Mouse (Mus musculus) urinary bladder, postnatal 10 days (tissue): ENCODE data around the gene P2ry12.

Experiments
- DNase-seq: peaks from one replicate; pipeline ENCODE4 v3.0.0; 2022; ENCODE audit warnings: low spot score

The P2ry12 gene

DNA sequence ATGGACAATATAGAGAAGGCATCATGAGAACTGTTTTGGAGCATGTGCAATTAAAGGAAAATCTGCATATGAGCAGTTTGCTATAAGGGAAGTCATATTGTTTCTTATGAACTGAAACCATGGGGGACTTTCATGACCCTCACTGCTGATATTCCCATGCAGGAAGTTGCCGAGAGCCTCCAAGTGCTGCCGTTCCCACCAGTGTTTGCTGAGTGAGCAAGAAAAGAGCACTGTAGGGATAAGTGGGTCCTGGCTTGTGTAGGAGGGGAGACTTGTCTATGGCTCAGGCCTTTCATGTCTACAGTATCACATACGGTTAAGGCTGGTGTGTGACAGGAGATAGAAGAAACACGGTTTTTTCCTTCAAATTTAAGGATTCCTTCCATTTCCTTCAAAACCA lies 77.0 kb downstream of the P2ry12 start:
- DNase-seq = no peak

DNA sequence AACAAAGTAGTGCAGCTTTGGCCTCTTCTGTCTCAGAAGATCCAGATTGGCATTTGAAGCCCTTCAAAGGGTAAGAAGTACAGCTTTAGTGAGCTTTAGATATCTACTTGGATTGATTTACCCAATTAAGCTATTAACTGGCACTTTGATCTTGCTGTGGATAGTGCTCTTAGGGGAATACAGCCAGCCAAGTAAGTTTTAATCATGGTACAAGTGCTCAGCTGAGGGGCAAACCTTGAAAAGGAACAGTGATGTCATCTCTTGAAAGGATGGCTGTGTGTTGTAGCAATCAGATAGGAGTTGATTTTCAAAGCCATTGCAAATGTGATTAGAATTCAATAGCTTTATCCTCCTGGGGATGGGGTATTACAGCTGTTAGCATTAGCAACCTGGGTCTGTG lies 80.5 kb downstream of the P2ry12 start:
- no peak for DNase-seq

DNA sequence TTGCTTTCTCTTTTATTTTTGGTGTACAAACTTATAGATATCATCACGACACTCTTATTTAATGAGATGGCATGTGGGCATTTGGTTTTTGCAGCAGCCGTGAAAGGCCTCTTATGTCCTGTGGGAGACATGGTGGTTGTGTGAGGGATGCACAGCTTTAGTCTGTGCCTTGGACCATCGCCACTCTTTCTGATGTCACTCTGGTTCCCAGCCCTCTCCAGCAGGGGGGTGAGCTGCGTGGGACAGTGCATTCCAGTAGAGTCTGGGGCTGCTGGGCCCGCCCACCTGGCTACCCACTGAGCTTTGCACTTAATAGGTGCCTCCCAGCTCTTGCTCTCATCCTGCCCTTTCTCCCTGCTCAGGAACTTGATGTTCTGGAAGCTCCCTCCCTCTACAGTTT lies 81.5 kb downstream of the P2ry12 start:
- DNase-seq = no peak

DNA sequence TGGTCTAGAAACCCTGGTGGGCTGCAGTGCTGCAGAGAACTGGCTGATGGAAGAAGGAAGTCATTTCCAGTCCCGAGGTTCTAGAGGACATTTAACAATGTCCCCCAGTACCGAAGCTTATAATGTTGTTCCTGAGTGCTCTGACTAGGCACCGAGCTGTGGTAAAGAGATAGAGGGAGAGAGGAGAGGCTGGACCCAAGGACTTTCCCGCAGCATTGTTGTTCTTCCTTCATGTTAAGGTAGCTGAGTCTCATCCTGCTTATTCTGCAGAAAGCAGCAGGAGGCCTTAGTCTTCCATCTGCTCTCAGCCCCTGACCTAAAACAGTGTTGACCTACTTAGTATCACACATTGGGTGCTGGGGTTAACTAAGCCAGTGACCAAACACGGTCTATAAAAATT lies 85.8 kb downstream of the P2ry12 start:
- no peak for DNase-seq

DNA sequence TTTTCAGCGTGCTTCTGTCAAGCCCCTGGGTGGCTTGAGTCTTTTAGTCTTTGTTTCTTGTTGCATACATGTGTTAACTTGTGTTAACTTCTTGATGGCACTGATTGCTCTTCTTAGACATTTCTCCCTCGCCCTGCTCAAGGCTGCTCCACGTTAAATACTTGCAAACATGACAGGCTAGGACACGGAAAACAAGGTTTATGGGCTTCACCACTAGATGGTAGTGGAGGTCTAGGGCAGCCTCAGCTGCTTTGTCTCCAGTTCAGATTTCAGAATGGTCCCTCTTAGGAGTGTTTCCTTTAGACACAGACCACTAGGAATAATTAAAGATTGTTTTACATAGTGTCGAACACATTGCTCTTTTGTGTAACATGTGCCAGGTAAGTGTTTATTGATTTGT lies 87.4 kb downstream of the P2ry12 start:
- no peak for DNase-seq

DNA sequence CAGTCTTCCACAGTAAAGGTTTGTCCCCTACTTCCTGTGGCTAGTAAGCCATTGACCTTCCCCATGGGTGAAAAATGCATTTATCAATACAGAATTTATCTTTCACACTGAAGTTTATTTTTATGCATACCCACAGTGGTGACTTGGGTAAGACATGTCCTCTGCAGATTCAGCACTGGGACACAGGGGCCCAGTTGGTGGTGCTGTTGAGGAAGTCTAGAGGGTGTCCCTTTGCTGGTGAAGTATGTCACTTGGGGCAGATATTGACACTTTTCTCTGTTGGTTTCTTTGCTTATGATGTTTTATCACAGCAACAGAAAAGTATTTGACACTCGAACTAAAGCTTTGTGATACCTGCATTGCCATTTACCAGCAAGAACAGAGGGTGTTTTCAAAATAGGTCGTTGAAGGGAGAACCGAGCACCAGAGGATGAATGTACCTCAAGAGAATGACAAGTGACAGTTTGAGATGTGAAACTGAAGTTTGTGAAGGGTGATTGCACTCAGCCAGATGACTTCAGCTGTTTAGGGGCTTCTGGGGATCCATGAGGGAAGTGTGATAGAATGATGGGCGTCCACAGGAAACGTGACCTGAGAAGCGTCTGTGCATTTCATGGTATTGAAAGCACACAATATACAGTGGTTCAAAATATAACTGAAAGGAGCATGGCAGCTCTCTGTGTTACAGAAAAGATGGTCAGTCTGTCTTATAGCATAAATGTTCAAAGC lies 88.1 kb downstream of the P2ry12 start:
- no peak for DNase-seq

DNA sequence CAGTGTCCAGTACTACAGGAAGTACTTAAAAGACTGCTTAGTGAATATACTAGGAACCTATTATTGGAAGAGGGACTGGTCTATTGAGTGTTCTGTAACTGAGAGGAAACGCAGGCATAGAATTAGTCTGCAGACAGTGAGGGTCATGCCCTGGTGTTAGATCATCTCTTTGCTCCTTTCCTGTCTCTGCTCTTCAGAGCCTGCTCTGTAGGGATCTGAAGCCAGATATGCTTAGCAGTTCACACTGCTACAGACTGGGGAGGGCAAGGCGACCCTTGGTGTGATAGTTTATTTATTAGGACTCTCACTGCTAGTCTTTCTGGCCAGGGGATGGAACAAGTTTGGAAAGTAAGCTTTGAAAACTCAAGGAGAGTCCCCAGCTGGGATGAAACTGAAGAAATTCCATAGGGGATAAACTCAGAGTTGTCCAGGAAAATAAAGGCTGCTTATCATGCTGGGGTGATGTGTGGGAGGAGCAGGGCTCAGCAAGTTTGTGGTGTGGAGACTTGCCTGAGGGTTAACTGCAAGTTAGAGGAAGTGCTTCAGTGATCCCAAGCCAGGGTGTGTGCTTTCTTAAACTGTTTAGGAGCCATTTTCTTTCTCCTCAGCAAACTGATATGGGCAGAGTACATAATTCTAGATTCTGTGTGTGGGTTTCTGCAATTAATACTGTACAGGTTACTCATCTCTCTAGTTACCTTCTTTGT lies 92.6 kb downstream of the P2ry12 start:
- no peak for DNase-seq

DNA sequence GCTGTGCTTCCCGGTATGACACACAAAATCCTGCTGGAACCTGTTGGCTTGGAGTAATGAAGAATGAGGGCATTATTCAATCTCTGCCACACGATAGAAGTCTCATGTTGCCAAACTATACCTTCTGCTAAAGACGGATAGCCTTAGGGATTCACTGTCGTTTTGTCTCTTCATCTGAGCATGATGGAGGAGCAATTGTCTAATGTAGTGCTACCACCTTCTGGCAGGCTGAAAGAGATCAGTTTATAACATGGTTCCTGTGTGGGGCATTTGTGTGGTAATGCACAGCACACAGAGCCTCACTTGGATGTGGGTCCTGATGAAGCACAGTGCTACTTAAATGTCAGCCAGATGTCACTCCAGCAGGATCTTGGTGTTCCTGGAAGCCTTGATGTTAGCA lies 93.5 kb downstream of the P2ry12 start:
- DNase-seq = no peak

DNA sequence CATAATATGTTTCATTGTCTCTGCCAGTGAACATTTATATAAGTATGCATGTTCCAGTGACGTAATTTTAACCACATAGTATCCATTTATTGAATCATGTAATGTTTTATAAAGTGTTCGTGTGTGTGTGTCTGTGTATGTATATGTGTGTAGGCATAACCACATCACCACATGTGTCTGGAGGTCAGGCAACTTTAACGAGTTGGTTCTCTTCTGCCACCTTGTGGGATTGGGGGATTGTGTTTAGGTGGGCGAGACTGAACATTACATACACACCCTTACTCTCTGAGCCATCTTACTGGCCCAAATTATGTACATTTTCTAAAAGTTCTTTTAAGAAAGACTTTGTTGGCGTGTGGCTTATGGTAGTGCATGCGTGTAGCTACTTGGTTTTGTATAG lies 94.2 kb downstream of the P2ry12 start:
- DNase-seq = no peak

DNA sequence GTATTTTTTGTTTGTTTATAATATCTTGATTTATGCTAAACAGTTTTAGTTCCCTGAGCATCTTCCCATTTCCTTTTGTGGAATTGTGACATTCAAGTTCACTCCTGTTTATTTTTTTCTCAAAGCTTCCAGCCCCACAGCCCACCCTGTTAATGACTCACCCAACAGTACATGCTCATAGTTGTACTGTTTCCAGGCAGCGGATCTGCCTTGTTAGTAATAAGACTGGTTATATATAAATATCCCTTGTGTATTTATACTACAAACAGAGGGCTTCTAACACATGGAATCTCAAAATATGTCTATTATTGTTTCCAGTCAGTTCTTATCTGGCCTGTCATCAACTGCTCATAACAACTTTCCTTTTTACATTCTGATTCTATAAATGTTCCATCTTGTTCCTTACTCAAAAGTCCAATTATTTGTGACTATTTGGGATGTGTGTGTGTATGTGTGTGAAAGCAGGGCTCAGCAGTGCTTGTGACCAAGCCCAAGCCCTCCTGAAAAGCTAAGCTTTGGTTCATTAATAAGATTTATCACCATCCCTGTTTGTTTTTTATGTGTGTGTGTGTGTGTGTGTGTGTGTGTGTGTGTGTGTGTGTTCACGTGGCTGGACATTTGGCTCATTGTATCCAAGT lies 95.1 kb downstream of the P2ry12 start:
- DNase-seq = no peak
